Mouse (Mus musculus) urinary bladder, postnatal 25 days (tissue): Measurements from ENCODE around the gene H2al1a.

Experiments used
- DNase-seq: peaks from one replicate; pipeline ENCODE4 v3.0.0; 2022; ENCODE audit warnings: low spot score

H2al1a gene

GRCm38 (mm10) chrX:11345762-11346161 is 46.7 kb downstream of the H2al1a start:
- DNase-seq = no peak

- no peak for DNase-seq
Measured at GRCm38 (mm10) chrX:11346756-11347155, 47.7 kb downstream of the H2al1a start.
